Mouse (Mus musculus): ENCODE measurements around the gene Retnlb.
"Not testable (repeated sequence)": the region's sequence is repeated elsewhere in the genome, so short reads cannot be mapped to it uniquely, and the experiment has no call there.

Retnlb gene

DNA sequence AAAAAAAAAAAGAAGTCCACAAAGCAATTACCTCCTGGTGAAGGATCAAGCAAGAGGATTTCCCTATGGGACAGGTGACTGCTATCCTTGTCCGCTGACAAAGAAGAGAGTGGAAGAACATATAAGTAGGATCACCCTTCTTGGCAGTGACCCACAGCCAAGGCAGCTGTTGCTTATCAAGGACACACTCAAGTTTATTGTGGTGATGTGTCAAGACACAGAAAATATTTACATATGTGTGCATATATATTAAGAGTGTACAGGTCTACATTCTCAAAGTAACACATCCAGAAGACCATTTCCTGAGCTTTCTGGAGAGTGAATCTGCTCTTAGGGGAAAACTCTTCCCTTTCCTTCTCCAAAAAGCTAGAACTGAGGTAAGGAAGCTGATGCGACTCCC is at the start of gene Retnlb:
Retnlb (plus strand) TSS at position 162 of the 400 bp plus-strand sequence.
- no peak for DNase-seq (ENCODE audit: low spot score)

GRCm38 (mm10) chr16:48769183-48769582 is 47.5 kb upstream of the Retnlb start:
- no peak for DNase-seq (ENCODE audit: low spot score)

DNA sequence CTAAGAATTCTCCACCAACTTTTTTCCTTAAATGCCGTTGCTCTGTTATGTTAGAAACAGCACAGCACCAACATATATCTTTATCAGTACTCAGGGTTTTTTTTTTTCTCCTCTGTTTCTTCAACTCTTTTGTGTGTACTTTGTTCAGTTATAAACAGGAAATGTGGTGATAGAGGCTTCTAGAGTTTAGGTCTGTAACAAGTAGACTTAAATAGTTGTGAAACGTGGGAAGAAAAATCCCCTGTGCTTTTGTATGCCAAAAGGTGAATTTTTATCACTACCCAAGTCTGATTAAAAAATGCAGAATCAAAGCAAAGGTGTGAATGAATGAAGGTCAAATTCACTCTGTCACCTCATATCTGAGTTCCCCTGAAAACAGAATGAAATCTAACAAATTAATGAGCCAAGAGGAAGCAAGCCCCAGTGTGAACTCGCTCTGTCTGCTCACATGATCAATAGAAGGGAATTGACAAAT is 44.6 kb upstream of the Retnlb start, which contains the start of gene Trat1:
Trat1 (minus strand) TSS at position 51 of the 475 bp plus-strand sequence.
- no peak for DNase-seq (ENCODE audit: low spot score)

GRCm38 (mm10) chr16:48777254-48777653 is 39.4 kb upstream of the Retnlb start:
- DNase-seq (ENCODE audit: low spot score), result no peak

GRCm38 (mm10) chr16:48786258-48786657 is 30.4 kb upstream of the Retnlb start:
- DNase-seq (ENCODE audit: low spot score), result no peak

GRCm38 (mm10) chr16:48788704-48789185 is 27.9 kb upstream of the Retnlb start:
- DNase-seq (ENCODE audit: low spot score), result no peak

GRCm38 (mm10) chr16:48798285-48798684 is 18.4 kb upstream of the Retnlb start:
- no peak for DNase-seq (ENCODE audit: low spot score)

DNA sequence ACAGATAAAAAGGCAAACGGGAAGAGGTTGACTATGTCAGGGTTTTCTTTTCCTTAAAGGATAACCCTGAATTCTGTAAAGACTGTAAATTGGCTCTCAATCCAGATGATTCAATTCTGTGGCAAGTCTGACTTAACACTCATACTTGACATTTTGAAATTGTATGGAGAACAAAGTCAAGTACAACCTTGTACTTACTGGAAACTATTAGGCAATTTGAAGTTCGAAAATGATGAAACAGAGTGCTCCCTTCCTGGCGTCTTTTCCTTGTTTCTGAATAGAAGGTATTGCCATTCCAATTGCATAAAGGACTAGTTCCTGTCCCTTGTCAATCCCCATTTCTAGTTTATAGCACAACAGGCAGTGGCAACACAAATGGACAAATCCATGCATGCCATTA is 17.2 kb upstream of the Retnlb start:
- peak; percentile 3 for DNase-seq (ENCODE audit: low spot score)

- DNase-seq (ENCODE audit: low spot score), result no peak
Measured at GRCm38 (mm10) chr16:48800906-48801305, 15.8 kb upstream of the Retnlb start.

DNA sequence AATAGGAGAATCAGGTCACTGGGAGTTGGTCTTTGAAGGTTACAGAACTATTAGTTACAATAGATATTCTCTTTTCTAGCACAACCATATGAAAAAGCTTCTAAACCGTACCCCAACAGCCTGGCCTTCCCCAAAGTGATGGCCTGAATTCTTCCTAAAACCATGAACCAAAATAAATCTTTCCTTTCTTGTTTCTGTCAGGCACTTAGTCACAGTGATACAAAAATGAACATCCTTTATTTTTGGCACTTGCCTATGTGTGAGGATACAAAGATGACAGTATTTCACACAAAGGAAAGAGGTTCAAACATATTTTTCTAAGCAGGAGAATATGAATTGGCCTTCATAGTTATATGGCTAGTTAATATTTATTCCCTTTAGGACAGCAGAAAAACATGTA is 11.2 kb upstream of the Retnlb start:
- no peak for DNase-seq (ENCODE audit: low spot score)

- DNase-seq (ENCODE audit: low spot score), result no peak
Measured at GRCm38 (mm10) chr16:48806521-48806920, 10.1 kb upstream of the Retnlb start.

DNA sequence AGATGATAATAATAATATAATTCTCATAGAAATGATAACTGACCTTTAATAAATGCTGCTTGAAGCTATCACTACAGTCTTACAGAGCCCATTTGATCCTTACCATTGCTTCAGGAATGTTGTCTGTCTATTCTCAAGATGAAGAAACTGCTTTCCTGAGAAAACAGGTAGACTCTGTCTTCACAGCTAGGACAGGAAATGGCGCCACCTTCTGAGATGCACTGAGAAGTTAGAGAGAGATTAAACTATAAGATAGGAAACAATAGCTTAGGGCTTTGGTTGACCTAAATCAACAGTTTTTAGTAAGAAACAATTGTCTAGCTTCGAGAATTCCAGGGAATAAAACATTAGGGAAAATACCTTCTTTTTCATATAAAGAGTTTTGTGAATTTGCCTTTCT is 7.3 kb upstream of the Retnlb start:
- no peak for DNase-seq (ENCODE audit: low spot score)

GRCm38 (mm10) chr16:48811881-48812436 is 4.7 kb upstream of the Retnlb start:
- no peak for DNase-seq (ENCODE audit: low spot score)

DNA sequence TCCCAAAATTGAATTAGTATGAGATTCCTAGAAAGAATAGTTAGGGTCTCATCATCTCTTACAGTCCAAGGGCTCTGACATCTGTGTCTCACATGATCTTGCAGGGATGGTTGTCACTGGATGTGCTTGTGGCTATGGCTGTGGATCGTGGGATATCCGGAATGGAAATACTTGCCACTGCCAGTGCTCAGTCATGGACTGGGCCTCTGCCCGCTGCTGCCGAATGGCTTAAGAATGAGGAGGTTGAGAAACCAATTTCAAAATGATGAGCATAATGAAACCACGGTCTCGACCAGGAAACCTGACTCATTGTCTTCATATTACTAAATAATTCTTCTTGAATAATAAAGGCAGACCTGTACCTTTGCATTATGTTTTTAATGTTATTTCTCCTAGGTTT is 1.9 kb downstream of the Retnlb start:
- DNase-seq (ENCODE audit: low spot score), result peak; percentile 11

DNA sequence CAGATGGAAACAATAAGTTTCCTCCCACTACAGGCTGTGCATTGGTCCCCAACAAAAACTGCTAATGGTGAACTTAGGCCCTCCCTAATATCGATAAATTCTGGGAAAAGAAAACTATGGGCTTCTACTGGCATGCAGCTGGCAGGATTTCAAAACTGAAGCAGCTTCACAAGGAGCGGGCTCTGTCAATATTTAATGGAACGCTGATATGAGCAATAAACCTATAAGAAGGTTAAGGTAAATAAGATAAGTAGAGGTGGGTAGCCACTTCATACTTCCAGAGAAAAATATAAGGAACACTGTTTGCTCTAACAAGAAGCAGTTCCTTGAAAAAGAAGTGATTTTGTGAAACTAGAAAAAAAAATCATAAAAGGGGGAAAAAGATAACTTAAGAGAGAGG is 9.8 kb downstream of the Retnlb start:
- no peak for DNase-seq (ENCODE audit: low spot score)

DNA sequence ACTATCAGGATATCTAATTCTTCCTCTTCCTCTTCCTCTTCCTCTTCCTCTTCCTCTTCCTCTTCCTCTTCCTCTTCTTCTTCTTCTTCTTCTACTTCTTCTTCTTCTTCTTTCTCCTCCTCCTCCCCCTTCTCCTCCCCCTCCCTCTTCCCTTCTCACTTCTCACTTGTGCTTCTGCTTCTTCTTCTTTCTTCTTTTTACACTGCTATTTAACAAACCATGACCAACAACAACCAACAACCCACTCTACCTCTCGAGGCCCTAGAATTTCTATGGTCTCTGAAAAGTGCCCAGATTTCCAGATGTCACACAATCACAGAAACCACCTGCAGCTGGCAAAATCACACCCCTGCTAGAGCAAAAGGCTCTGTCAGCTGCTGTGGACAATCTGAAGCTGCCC is 11.0 kb downstream of the Retnlb start:
- DNase-seq (ENCODE audit: low spot score), result no peak

- no peak for DNase-seq (ENCODE audit: low spot score)
Measured at GRCm38 (mm10) chr16:48829060-48829459, 12.4 kb downstream of the Retnlb start.

GRCm38 (mm10) chr16:48832055-48832454 is 15.4 kb downstream of the Retnlb start:
- DNase-seq (ENCODE audit: low spot score), result no peak

GRCm38 (mm10) chr16:48833626-48834025 is 17.0 kb downstream of the Retnlb start:
- DNase-seq (ENCODE audit: low spot score), result not testable (repeated sequence)

DNA sequence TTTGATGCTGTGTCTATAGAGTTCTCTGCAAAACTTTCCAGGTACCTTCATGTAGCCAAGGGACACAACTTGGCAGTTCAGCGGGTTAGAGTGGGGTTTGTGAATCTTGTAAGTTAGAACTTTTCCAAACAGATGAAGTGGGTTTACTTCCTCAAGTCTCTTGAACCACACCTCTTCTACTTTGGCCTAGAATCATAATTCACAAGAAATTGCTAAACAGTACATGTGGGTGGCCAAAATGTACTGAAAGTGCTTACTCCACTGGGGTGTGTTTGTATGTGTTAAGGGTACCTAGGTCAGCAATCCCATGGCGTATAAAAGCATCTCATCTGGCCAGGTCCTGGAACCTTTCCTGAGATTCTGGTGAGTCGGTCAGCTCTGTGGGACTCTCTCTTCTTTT is 25.6 kb downstream of the Retnlb start, which contains the start of gene Retnla:
Retnla (plus strand) TSS at position 286 of the 400 bp plus-strand sequence.
- DNase-seq (ENCODE audit: low spot score), result no peak

GRCm38 (mm10) chr16:48843671-48844386 is 27.2 kb downstream of the Retnlb start:
- DNase-seq (ENCODE audit: low spot score), result no peak

DNA sequence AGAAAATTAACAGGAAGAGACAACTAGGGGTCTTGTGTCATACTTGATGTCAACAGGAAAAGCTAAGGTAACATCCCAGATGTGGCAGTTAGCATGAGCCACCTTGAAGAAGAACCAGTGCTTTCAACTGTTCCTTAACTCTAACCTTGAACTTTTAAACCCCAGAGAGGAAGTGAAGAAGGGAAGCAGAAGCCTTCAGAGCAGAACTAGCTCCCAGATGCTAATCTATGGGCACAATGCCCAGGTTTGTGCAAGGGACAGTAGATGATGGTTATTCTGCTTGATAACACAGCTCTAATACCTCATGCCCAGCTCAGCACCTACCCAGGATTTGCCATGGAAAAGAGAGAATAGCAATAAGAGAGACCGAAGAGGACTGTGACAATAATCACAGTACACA is 48.3 kb downstream of the Retnlb start:
- DNase-seq (ENCODE audit: low spot score), result not testable (repeated sequence)

- no peak for DNase-seq (ENCODE audit: low spot score)
Measured at GRCm38 (mm10) chr16:48867690-48868089, 51.0 kb downstream of the Retnlb start.

Data from adipocyte (in vitro differentiated cells).